Mouse (Mus musculus): ENCODE measurements at regions not wholly inside any gene's neighbourhood (a gene's known extent, or its start where the extent isn't known, plus 50 kb on each side); places are given as distances from the start of the nearest gene placed in this dataset.
A peak's percentile ranks its signal among the peaks of the same experiment; 100 is the strongest.
"Not testable (repeated sequence)": the region's sequence is repeated elsewhere in the genome, so short reads cannot be mapped to it uniquely, and the experiment has no call there.

GRCm38 (mm10) chr5:25639187-25639586, 66.4 kb downstream of the Xrcc2 start:
- Histone ChIP-seq H3K4me3 (ENCODE audit: low read depth, low read length) (no peak overlapping the region), H3K27me3 (ENCODE audit: control insufficient read depth, insufficient read depth, low read length) (no peaks in the 10 kb centered on the region), H3K4me1 (ENCODE audit: control insufficient read depth, insufficient read depth, low read length) (no peaks in the 10 kb centered on the region), H3K9ac (ENCODE audit: low read length) (no peak overlapping the region), H3K4me2 (no peak overlapping the region), H3K9me3 (ENCODE audit: control insufficient read depth, low read length) (no peaks in the 10 kb centered on the region), H3K36me3 (ENCODE audit: control insufficient read depth, insufficient read depth, low read length) (no peaks in the 10 kb centered on the region), H3K27ac (ENCODE audit: low read depth, low read length) (no peak overlapping the region)
- DNase-seq (ENCODE audit: low spot score, missing footprints): peak; percentile 68
- no peak for ATAC-seq (ENCODE audit: low FRiP score)
- WGBS: 95% methylated on average over 5 of the region's 5 CpGs

- no peak overlapping the region for H3K4me2 ChIP-seq
- no peaks in the 10 kb centered on the region for H3K4me1 ChIP-seq (ENCODE audit: control insufficient read depth, insufficient read depth, low read length)
- 0 out of 2 replicates have a peak, but pooled peaks cover 2% of the 10 kb centered on the region for H3K9me3 ChIP-seq (ENCODE audit: control insufficient read depth, low read length)
- H3K9ac ChIP-seq (ENCODE audit: low read length): no peak overlapping the region
- no peak for ATAC-seq (ENCODE audit: low FRiP score)
- DNase-seq (ENCODE audit: low spot score, missing footprints): no peak
- no peak overlapping the region for H3K27ac ChIP-seq (ENCODE audit: low read depth, low read length)
- H3K4me3 ChIP-seq (ENCODE audit: low read depth, low read length): no peak overlapping the region
- no peaks in the 10 kb centered on the region for H3K36me3 ChIP-seq (ENCODE audit: control insufficient read depth, insufficient read depth, low read length)
- H3K27me3 ChIP-seq (ENCODE audit: control insufficient read depth, insufficient read depth, low read length): no peaks in the 10 kb centered on the region
Measured at GRCm38 (mm10) chr5:25638097-25638496, 67.5 kb downstream of the Xrcc2 start.

GRCm38 (mm10) chr5:25632861-25633535, 72.6 kb downstream of the Xrcc2 start:
- Histone ChIP-seq H3K27ac (ENCODE audit: low read depth, low read length) (no peak overlapping the region), H3K9ac (ENCODE audit: low read length) (no peak overlapping the region), H3K27me3 (ENCODE audit: control insufficient read depth, insufficient read depth, low read length) (no peaks in the 10 kb centered on the region), H3K4me3 (ENCODE audit: low read depth, low read length) (no peak overlapping the region), H3K4me1 (ENCODE audit: control insufficient read depth, insufficient read depth, low read length) (no peaks in the 10 kb centered on the region), H3K36me3 (ENCODE audit: control insufficient read depth, insufficient read depth, low read length) (no peaks in the 10 kb centered on the region), H3K4me2 (no peak overlapping the region), H3K9me3 (ENCODE audit: control insufficient read depth, low read length) (0 out of 2 replicates have a peak, but pooled peaks cover 2% of the 10 kb centered on the region)
- WGBS: 46% methylated on average over 5 of the region's 5 CpGs
- DNase-seq (ENCODE audit: low spot score, missing footprints) (peak; percentile 70), ATAC-seq (ENCODE audit: low FRiP score) (no peak)

GRCm38 (mm10) chr5:25629731-25630130, 75.9 kb downstream of the Xrcc2 start:
- Histone ChIP-seq H3K4me3 (ENCODE audit: low read depth, low read length) (no peak overlapping the region), H3K9ac (ENCODE audit: low read length) (no peak overlapping the region)
- no peak for ATAC-seq (ENCODE audit: low FRiP score)

GRCm38 (mm10) chr5:25628504-25628903, 77.1 kb downstream of the Xrcc2 start:
- H3K36me3 ChIP-seq (ENCODE audit: control insufficient read depth, insufficient read depth, low read length): no peaks in the 10 kb centered on the region
- H3K4me1 ChIP-seq (ENCODE audit: control insufficient read depth, insufficient read depth, low read length): no peaks in the 10 kb centered on the region
- no peak overlapping the region for H3K9ac ChIP-seq (ENCODE audit: low read length)
- 89% methylated on average over 5 of the region's 5 CpGs for WGBS
- H3K27me3 ChIP-seq (ENCODE audit: control insufficient read depth, insufficient read depth, low read length): no peaks in the 10 kb centered on the region
- H3K9me3 ChIP-seq (ENCODE audit: control insufficient read depth, low read length): no peaks in the 10 kb centered on the region
- peak; percentile 19 for DNase-seq (ENCODE audit: low spot score, missing footprints)
- no peak overlapping the region for H3K4me3 ChIP-seq (ENCODE audit: low read depth, low read length)
- no peak overlapping the region for H3K27ac ChIP-seq (ENCODE audit: low read depth, low read length)
- ATAC-seq (ENCODE audit: low FRiP score): no peak
- no peak overlapping the region for H3K4me2 ChIP-seq

More at GRCm38 (mm10) chr5:25629731-25630130, 75.9 kb downstream of the Xrcc2 start:
- H3K4me2 ChIP-seq: no peak overlapping the region
- no peaks in the 10 kb centered on the region for H3K36me3 ChIP-seq (ENCODE audit: control insufficient read depth, insufficient read depth, low read length)
- H3K27ac ChIP-seq (ENCODE audit: low read depth, low read length): no peak overlapping the region
- peak; percentile 37 for DNase-seq (ENCODE audit: low spot score, missing footprints)
- 83% methylated on average over 4 of the region's 4 CpGs for WGBS
- H3K27me3 ChIP-seq (ENCODE audit: control insufficient read depth, insufficient read depth, low read length): no peaks in the 10 kb centered on the region
- 0 out of 2 replicates have a peak, but pooled peaks cover 2% of the 10 kb centered on the region for H3K9me3 ChIP-seq (ENCODE audit: control insufficient read depth, low read length)
- no peaks in the 10 kb centered on the region for H3K4me1 ChIP-seq (ENCODE audit: control insufficient read depth, insufficient read depth, low read length)

- Histone ChIP-seq H3K9ac (ENCODE audit: low read length) (no peak overlapping the region), H3K4me2 (no peak overlapping the region), H3K4me3 (ENCODE audit: low read depth, low read length) (no peak overlapping the region), H3K27me3 (ENCODE audit: control insufficient read depth, insufficient read depth, low read length) (no peaks in the 10 kb centered on the region), H3K4me1 (ENCODE audit: control insufficient read depth, insufficient read depth, low read length) (no peaks in the 10 kb centered on the region), H3K9me3 (ENCODE audit: control insufficient read depth, low read length) (no peaks in the 10 kb centered on the region), H3K27ac (ENCODE audit: low read depth, low read length) (no peak overlapping the region), H3K36me3 (ENCODE audit: control insufficient read depth, insufficient read depth, low read length) (no peaks in the 10 kb centered on the region)
- ATAC-seq (ENCODE audit: low FRiP score) (no peak), DNase-seq (ENCODE audit: low spot score, missing footprints) (no peak)
- 86% methylated on average over 5 of the region's 5 CpGs for WGBS
Measured at GRCm38 (mm10) chr5:25627086-25627485, 78.5 kb downstream of the Xrcc2 start.

- H3K27ac ChIP-seq (ENCODE audit: low read depth, low read length): no peak overlapping the region
- no peaks in the 10 kb centered on the region for H3K9me3 ChIP-seq (ENCODE audit: control insufficient read depth, low read length)
- 69% methylated on average over 1 of the region's 1 CpGs for WGBS
- H3K27me3 ChIP-seq (ENCODE audit: control insufficient read depth, insufficient read depth, low read length): no peaks in the 10 kb centered on the region
- H3K4me2 ChIP-seq: no peak overlapping the region
- no peaks in the 10 kb centered on the region for H3K4me1 ChIP-seq (ENCODE audit: control insufficient read depth, insufficient read depth, low read length)
- no peaks in the 10 kb centered on the region for H3K36me3 ChIP-seq (ENCODE audit: control insufficient read depth, insufficient read depth, low read length)
- peak; percentile 75 for DNase-seq (ENCODE audit: low spot score, missing footprints)
- no peak overlapping the region for H3K4me3 ChIP-seq (ENCODE audit: low read depth, low read length)
- H3K9ac ChIP-seq (ENCODE audit: low read length): no peak overlapping the region
- ATAC-seq (ENCODE audit: low FRiP score): no peak
Measured at GRCm38 (mm10) chr5:25624029-25624428, 81.6 kb downstream of the Xrcc2 start.

GRCm38 (mm10) chr5:25619872-25620271, 85.8 kb downstream of the Xrcc2 start:
- Histone ChIP-seq H3K4me1 (ENCODE audit: control insufficient read depth, insufficient read depth, low read length) (no peaks in the 10 kb centered on the region), H3K27me3 (ENCODE audit: control insufficient read depth, insufficient read depth, low read length) (no peaks in the 10 kb centered on the region), H3K36me3 (ENCODE audit: control insufficient read depth, insufficient read depth, low read length) (no peaks in the 10 kb centered on the region), H3K4me2 (no peak overlapping the region), H3K9me3 (ENCODE audit: control insufficient read depth, low read length) (no peaks in the 10 kb centered on the region), H3K4me3 (ENCODE audit: low read depth, low read length) (no peak overlapping the region), H3K9ac (ENCODE audit: low read length) (no peak overlapping the region), H3K27ac (ENCODE audit: low read depth, low read length) (no peak overlapping the region)
- ATAC-seq (ENCODE audit: low FRiP score) (no peak), DNase-seq (ENCODE audit: low spot score, missing footprints) (no peak)
- 85% methylated on average over 5 of the region's 5 CpGs for WGBS

- DNase-seq (ENCODE audit: low spot score, missing footprints); H3K9ac ChIP-seq (ENCODE audit: low read length); H3K4me3 ChIP-seq (ENCODE audit: low read depth, low read length); H3K4me1 ChIP-seq (ENCODE audit: control insufficient read depth, insufficient read depth, low read length); H3K36me3 ChIP-seq (ENCODE audit: control insufficient read depth, insufficient read depth, low read length); H3K27ac ChIP-seq (ENCODE audit: low read depth, low read length); H3K27me3 ChIP-seq (ENCODE audit: control insufficient read depth, insufficient read depth, low read length); H3K4me2 ChIP-seq; H3K9me3 ChIP-seq (ENCODE audit: control insufficient read depth, low read length); ATAC-seq (ENCODE audit: low FRiP score): not testable (repeated sequence)
- 83% methylated on average over 2 of the region's 2 CpGs for WGBS
Measured at GRCm38 (mm10) chr5:25619337-25619736, 86.3 kb downstream of the Xrcc2 start.
